Mouse (Mus musculus) embryo, embryonic 10 days (tissue): ENCODE data around the gene Mrtfa.

ENCODE experiments used
- DNase-seq: peaks from one replicate; pipeline ENCODE4 v3.0.0-alpha.2; 2015; ENCODE audit warnings: low spot score

Gene Mrtfa

GRCm38 (mm10) chr15:81066976-81067375 is 123.6 kb downstream of the Mrtfa start:
- DNase-seq, result no peak

GRCm38 (mm10) chr15:81064661-81065060 is 125.9 kb downstream of the Mrtfa start:
- no peak for DNase-seq

GRCm38 (mm10) chr15:81064143-81064542 is 126.4 kb downstream of the Mrtfa start:
- DNase-seq, result peak; percentile 73

- no peak for DNase-seq
Measured at GRCm38 (mm10) chr15:81062616-81063015, 127.9 kb downstream of the Mrtfa start.

GRCm38 (mm10) chr15:81062175-81062588 is 128.4 kb downstream of the Mrtfa start:
- peak; percentile 88 for DNase-seq

DNA sequence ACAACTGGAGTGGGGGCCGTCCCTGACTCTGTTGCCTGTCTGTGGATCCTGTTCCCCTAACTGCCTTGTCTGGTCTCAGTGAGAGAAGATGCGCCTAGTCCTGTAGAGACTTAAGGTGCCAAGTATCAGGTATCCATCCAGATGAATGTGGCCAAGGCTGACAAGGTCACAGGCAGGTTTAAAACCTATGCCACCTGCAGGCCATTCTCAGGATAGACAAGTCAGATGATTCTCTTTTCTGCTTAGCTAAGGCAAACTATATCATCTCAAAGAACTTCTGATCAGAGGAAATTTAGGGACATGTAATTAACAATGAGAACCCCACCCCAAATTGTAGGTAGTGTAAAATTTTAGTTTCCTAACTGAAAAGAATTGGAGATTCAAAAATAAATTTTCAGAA is 129.6 kb downstream of the Mrtfa start:
- no peak for DNase-seq

DNA sequence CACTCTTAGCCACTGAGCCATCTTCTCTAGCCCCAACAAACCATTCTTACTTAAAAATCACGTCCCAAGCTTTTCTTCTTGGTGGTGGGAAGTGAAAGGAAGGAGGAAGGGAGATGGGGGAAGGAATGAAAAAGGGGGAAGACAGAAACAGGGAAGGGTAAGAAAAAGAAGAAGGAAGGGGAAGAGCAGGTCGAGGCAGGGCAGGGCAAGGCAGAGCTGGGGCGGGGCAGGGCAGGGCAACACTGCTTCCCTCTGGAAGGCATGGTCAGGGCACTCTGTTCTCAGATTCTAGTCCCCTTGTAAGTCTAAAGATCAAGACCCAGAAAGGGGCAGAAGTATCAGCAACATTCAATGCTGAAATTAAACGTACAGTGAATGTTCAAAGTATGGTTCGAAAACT is 132.8 kb downstream of the Mrtfa start:
- DNase-seq, result no peak

- no peak for DNase-seq
Measured at GRCm38 (mm10) chr15:81055488-81055887, 135.1 kb downstream of the Mrtfa start.

DNA sequence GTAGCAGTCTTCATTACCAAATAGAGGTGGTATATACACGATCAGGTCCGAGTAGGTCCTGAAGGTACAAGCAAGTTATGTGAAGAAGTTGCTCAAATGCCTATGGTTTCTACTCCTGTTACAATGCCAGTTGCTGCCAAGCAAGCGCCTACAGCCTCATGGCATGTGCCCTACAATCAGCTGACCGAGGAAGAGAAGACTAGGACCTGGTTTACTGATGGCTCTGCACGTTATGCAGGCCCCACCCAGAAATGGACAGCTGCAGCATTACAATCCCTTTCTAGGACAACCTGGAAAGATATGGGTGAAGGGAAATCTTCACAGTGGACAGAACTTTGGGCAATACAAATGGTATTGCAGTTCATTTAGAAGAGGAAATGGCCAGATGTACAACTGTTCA is 138.1 kb downstream of the Mrtfa start:
- DNase-seq, result no peak

DNA sequence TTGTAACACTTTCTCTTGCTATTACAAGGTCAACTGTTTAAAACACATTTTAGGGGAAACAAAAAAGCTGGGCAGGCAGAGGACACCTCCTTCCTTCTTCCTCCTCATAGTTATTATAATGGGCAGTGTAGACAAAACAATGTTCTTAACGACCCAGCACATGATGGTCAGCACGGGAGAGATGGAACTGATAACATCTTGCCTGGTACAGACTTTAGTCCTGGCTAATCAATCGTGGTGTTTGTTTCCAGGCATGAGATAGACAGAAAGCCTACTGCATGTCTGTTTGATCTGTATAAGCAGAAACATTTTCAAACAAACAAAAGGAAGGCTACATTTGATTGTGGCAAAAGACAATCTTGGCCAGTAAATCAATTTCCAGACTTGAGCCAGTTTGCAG is 140.1 kb downstream of the Mrtfa start:
- DNase-seq, result no peak

DNA sequence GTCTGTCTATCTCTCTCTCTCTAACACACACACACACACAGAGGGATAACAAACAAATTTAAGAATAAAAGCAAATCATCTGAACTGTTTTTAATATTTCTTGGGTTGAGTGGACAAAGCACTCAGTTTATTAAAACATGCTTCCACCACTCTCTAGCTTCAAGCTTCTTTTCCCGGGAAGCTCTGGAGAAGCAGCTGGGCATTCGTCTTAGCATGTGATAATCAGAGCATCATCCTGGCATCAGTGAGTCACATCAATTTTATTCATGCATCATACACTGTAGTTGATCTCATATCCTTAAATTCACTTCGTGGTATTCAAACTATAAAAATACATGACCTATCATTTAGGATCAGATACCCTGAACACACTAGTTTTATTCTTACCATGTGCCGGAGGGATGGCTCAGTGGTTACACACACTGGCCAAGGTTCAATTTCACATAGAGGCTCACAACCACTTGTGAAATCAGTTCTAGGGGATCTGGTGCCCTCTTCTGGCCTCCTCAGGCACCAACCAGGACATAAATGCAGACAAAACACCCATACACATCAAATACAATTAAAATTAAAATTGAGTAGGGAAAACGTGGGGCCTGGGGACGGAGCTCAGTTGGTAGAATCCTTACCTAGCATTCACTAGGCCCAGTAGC is 141.0 kb downstream of the Mrtfa start:
- peak; percentile 55 for DNase-seq

- DNase-seq, result no peak
Measured at GRCm38 (mm10) chr15:81047497-81047896, 143.1 kb downstream of the Mrtfa start.

DNA sequence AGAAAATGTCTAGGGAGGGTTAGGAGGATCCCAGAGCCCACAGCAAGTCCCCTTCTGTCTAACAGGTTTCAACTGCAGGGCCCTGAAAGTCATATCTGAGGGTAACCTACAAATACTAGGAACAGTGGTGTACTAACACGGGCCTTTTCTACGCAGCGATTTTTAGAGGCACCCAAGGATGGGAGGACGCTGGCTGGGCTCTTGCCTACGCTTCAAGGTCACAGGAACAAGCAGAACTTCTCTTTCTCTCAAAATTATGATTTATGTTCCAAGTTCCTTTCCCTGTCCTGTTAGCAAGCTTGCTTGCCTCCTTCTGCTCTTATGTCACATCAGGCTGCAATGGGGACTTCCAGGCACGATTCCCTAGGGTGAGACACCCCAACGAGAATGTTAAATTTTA is 144.5 kb downstream of the Mrtfa start:
- DNase-seq, result no peak

DNA sequence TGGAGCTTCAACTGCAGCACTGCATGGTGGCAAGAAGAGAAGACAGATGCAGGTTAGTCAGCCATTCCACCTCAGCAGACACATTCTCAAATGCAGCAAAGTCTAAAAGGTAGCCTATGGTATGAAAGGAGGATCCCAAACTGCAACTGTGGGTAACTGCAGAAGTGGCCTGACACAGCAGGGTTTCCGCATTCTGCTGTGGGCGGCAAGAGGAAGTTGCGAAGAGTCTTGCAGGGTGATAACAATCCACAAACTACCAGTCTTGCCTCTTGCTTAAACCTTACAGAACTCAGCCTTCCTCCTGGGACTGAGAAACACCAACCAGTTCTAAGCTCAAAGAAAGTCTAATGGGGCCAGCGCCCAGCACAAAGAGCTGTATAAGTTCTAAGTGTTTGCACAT is 145.2 kb downstream of the Mrtfa start:
- DNase-seq, result no peak

DNA sequence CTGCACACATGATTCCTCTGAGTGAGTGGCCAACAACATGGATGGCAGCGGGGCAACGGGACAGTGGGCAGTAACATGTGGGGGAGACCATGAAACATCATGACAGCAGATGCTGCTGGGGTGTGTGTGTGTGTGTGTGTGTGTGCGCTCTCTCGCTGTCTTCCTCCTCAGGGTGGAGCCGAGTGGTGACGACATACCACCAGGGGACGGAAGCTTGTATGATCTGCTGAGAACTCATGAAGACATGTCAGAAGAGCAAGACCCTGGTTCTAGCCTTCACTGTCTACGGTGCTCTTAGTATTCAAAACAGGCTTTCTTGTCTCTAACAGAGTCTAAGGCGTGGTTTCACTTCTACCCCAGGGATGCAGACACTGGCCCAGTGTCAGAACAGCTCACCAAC is 146.1 kb downstream of the Mrtfa start:
- no peak for DNase-seq

GRCm38 (mm10) chr15:81042276-81042931 is 148.2 kb downstream of the Mrtfa start:
- peak; percentile 39 for DNase-seq

- no peak for DNase-seq
Measured at GRCm38 (mm10) chr15:81041767-81042166, 148.8 kb downstream of the Mrtfa start.

GRCm38 (mm10) chr15:81038419-81038818 is 152.1 kb downstream of the Mrtfa start:
- DNase-seq, result no peak

DNA sequence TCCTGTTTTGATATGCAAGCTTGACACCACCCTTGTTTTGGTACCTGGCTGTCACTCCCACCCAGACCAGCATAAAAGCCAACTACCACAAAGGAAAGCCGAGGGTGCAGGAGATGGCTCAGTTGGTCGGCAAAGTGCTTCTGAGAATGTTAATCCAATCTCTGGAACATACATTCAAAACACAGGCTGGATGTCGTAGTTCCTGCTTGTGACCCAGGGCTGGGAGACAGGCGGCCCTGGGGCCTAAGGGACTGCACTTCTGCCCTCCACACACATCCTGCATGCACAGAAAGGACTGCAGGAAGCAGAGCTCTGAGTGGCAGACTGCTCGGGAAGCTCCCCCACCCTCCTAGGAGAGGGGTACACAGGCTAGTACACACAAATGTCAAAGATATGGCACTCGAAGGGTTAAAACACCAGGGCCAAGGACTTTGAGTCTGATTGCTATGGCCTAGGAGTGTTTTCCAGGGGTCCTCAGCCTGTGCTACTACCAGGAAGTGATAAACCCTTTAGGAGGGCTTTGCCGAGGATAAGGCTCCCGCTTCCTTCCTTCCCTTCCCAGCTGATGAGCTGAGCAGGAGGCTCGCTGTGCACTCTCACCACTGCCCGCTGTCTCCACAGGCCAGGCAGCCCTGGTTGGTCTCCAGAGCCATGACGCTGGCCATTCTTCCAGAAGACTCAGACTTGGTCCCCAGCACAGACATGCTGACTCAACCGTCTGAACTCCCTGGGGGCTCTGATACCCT is 155.0 kb downstream of the Mrtfa start:
- DNase-seq, result peak; percentile 30

- no peak for DNase-seq
Measured at GRCm38 (mm10) chr15:81034119-81034518, 156.4 kb downstream of the Mrtfa start.

DNA sequence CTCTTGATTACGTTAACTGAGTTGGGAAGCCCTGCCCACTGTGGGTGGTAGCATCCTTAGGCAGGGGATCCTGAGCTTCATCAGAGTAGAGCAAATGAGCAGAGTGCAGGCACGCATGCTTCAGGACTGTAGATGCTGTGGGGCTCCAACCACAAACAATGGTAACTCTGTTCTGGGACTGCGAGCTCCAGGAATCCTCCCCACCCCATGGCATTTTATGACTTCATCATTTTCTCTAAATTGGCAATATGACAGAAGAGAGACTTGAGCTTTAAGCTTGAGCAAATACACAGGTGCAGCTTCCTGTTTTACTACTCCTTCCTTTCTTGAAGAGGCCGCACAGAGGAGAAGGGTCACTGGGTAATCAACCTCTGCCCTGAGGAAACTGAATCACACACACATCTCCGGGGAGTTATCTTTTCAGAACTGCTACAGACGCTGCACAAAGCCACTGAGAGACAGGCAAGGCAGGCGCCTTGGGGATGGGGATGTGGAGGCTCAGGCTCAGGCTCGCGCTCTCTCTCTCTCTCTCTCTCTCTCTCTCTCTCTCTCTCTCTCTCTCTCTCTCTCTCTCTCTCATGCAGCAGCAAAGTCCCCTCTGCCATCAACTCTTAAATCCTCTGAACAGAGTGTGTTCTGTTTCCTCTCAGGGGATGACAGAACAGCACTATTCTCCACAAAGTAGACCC is 157.5 kb downstream of the Mrtfa start:
- peak; percentile 34 for DNase-seq

DNA sequence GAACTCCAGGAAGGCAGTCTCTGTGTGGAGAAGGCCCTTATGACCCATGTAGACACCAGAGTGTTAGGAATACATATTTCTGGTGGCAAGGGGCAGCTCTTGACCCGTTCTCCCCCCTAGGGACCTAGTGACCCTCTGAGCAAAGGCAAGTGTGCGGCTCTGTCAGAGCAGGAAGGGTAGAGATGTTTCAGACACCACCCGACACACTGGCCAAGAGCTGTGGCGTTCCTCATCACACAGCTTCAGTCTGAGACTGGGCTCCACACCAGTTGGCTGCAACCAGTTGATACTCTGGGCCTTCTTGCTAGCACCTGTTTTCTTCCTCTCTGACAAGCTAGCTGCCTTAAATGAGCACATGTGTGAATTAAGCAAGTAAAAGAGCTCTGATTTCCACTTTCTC is 158.9 kb downstream of the Mrtfa start:
- DNase-seq, result no peak
